Mouse (Mus musculus): ENCODE results near the gene Npepl1. TPM values are rescaled to one million over a fixed set of nuclear protein-coding genes. Genes with fewer than 3 reads are reported as not detected.

Gene Npepl1
- total and polyA plus RNA-seq, 3 experiments, result 37.2 to 93.6 (median 90.8) TPM

GRCm38 (mm10) chr2:174130468-174131097 lies 20.4 kb downstream of the Npepl1 start:
- in situ Hi-C loops (cut with MboI; ENCODE audit: low pct_ligation_motif_present, low pct_unique_long_range_greater_than_20kb, low sequenced_read_pairs) (no loop called here), dilution Hi-C loops (cut with MboI; ENCODE audit: extremely low pct_ligation_motif_present, extremely low pct_unique_long_range_greater_than_20kb, low sequenced_read_pairs) (no loop called here)
- Histone ChIP-seq H3K27ac (ENCODE audit: insufficient read depth, low read depth) (no peak overlapping the region), H3K4me1 (ENCODE audit: control insufficient read depth in 1 of 2, insufficient read depth in 2 of 2) (no peaks in the 10 kb centered on the region), H3K9me3 (replicated peaks; ENCODE audit: low read length) (no peaks in the 10 kb centered on the region), H3K4me3 (replicated peaks in 1 of 3; ENCODE audit: low read depth in 2 of 3, low read length in 2 of 3, poor library complexity in 1 of 3) (no peak overlapping the region), H3K9ac (ENCODE audit: insufficient read depth, low read depth) (no peak overlapping the region), H3K27me3 (replicated peaks) (peaks cover 40% of the 10 kb centered on the region), H3K79me2 (replicated peaks; ENCODE audit: control insufficient read depth, extremely low read depth, insufficient read depth, poor library complexity, severe bottlenecking) (no peaks in the 10 kb centered on the region), H3K36me3 (replicated peaks in 1 of 2; ENCODE audit: control insufficient read depth in 1 of 2, insufficient read depth in 1 of 2, low read length in 1 of 2) (no peaks in the 10 kb centered on the region), H3K4me2 (ENCODE audit: insufficient read depth, low read depth, poor library complexity, severe bottlenecking) (no peak overlapping the region)
- no peak for DNase-seq (ENCODE audit: extremely low read depth)
- TF ChIP-seq IRF4 (IDR thresholded peaks at IDR 0.05; ENCODE audit: low read depth, low read length) (no peak), JUN (IDR thresholded peaks at IDR 0.05; ENCODE audit: insufficient read depth, low read depth, low read length) (no peak)

- Histone ChIP-seq H3K4me2 (ENCODE audit: insufficient read depth, low read depth, poor library complexity, severe bottlenecking) (no peak overlapping the region), H3K79me2 (replicated peaks; ENCODE audit: control insufficient read depth, extremely low read depth, insufficient read depth, poor library complexity, severe bottlenecking) (no peaks in the 10 kb centered on the region), H3K9ac (ENCODE audit: insufficient read depth, low read depth) (no peak overlapping the region), H3K27ac (ENCODE audit: insufficient read depth, low read depth) (no peak overlapping the region), H3K27me3 (replicated peaks) (peaks cover 56% of the 10 kb centered on the region), H3K9me3 (replicated peaks; ENCODE audit: low read length) (no peaks in the 10 kb centered on the region), H3K36me3 (replicated peaks in 1 of 2; ENCODE audit: control insufficient read depth in 1 of 2, insufficient read depth in 1 of 2, low read length in 1 of 2) (no peaks in the 10 kb centered on the region), H3K4me1 (ENCODE audit: control insufficient read depth in 1 of 2, insufficient read depth in 2 of 2) (no peaks in the 10 kb centered on the region), H3K4me3 (replicated peaks in 1 of 3; ENCODE audit: low read depth in 2 of 3, low read length in 2 of 3, poor library complexity in 1 of 3) (no peak overlapping the region)
- in situ Hi-C loops (cut with MboI; ENCODE audit: low pct_ligation_motif_present, low pct_unique_long_range_greater_than_20kb, low sequenced_read_pairs), result no loop called here
- TF ChIP-seq MXI1 (IDR thresholded peaks at IDR 0.05; ENCODE audit: low read depth, low read length) (no peak), CTCF (conservative IDR thresholded peaks at IDR 0.05 in 1 of 2, IDR thresholded peaks at IDR 0.05 in 1 of 2; ENCODE audit: low read depth in 2 of 2, low read length in 2 of 2) (no peak), ETS1 (conservative IDR thresholded peaks at IDR 0.05; ENCODE audit: low read depth, low read length) (no peak), JUN (IDR thresholded peaks at IDR 0.05; ENCODE audit: insufficient read depth, low read depth, low read length) (no peak), BHLHE40 (IDR thresholded peaks at IDR 0.05; ENCODE audit: low read depth, low read length) (no peak), JUND (conservative IDR thresholded peaks at IDR 0.05; ENCODE audit: low read depth, low read length) (no peak), POLR2A (IDR thresholded peaks at IDR 0.05; ENCODE audit: low read depth, low read length) (no peak)
- dilution Hi-C loops (cut with MboI; ENCODE audit: extremely low pct_ligation_motif_present, extremely low pct_unique_long_range_greater_than_20kb, low sequenced_read_pairs), result no loop called here
- no peak for DNase-seq (ENCODE audit: extremely low read depth)
Observed at GRCm38 (mm10) chr2:174132413-174132969, 22.3 kb downstream of the Npepl1 start.

- no peak overlapping the region for H3K9ac ChIP-seq (ENCODE audit: insufficient read depth, low read depth)
- DNase-seq (ENCODE audit: extremely low read depth), result no peak
- H3K4me1 ChIP-seq (ENCODE audit: control insufficient read depth in 1 of 2, insufficient read depth in 2 of 2), result no peaks in the 10 kb centered on the region
- no peak overlapping the region for H3K4me3 ChIP-seq (replicated peaks in 1 of 3; ENCODE audit: low read depth in 2 of 3, low read length in 2 of 3, poor library complexity in 1 of 3)
- dilution Hi-C loops (cut with MboI; ENCODE audit: extremely low pct_ligation_motif_present, extremely low pct_unique_long_range_greater_than_20kb, low sequenced_read_pairs) (no loop called here), in situ Hi-C loops (cut with MboI; ENCODE audit: low pct_ligation_motif_present, low pct_unique_long_range_greater_than_20kb, low sequenced_read_pairs) (no loop called here)
- H3K4me2 ChIP-seq (ENCODE audit: insufficient read depth, low read depth, poor library complexity, severe bottlenecking), result no peak overlapping the region
- no peaks in the 10 kb centered on the region for H3K36me3 ChIP-seq (replicated peaks in 1 of 2; ENCODE audit: control insufficient read depth in 1 of 2, insufficient read depth in 1 of 2, low read length in 1 of 2)
- no peaks in the 10 kb centered on the region for H3K79me2 ChIP-seq (replicated peaks; ENCODE audit: control insufficient read depth, extremely low read depth, insufficient read depth, poor library complexity, severe bottlenecking)
- H3K9me3 ChIP-seq (replicated peaks; ENCODE audit: low read length), result no peaks in the 10 kb centered on the region
- TF ChIP-seq TBP (conservative IDR thresholded peaks at IDR 0.05; ENCODE audit: low read depth, low read length), result no peak
- TF ChIP-seq ZMIZ1 (IDR thresholded peaks at IDR 0.05; ENCODE audit: low read depth, low read length), result no peak
- peaks cover 63% of the 10 kb centered on the region for H3K27me3 ChIP-seq (replicated peaks)
- H3K27ac ChIP-seq (ENCODE audit: insufficient read depth, low read depth), result no peak overlapping the region
Observed at GRCm38 (mm10) chr2:174159035-174159434, 48.9 kb downstream of the Npepl1 start.
